Mouse (Mus musculus): ENCODE measurements around the gene Cyld.

Cyld gene

GRCm38 (mm10) chr8:88723256-88723963 is 26.6 kb downstream of the Cyld start:
- no peaks in the 10 kb centered on the region; the same call in 1 of the 2 replicates for H3K4me1 ChIP-seq (replicated peaks; ENCODE audit: low read depth, low read length)
- H3K9me3 ChIP-seq (ENCODE audit: low read length), result no peaks in the 10 kb centered on the region
- no peak overlapping the region for H3K4me3 ChIP-seq (replicated peaks; ENCODE audit: low read length)
- H3K27me3 ChIP-seq (ENCODE audit: insufficient read depth, low read length), result no peaks in the 10 kb centered on the region
- TF ChIP-seq CTCF (conservative IDR thresholded peaks at IDR 0.05; ENCODE audit: low read length) (no peak), NANOG (IDR thresholded peaks at IDR 0.05; ENCODE audit: borderline replicate concordance, low read length) (no peak)
- no peaks in the 10 kb centered on the region for H3K36me3 ChIP-seq (ENCODE audit: insufficient read depth, low read length)

GRCm38 (mm10) chr8:88755175-88755791 is 58.5 kb downstream of the Cyld start:
- Histone ChIP-seq H3K4me3 (replicated peaks; ENCODE audit: low read length) (no peak overlapping the region), H3K4me1 (replicated peaks; ENCODE audit: low read depth, low read length) (no peaks in the 10 kb centered on the region; the same call in 1 of the 2 replicates), H3K27me3 (ENCODE audit: insufficient read depth, low read length) (peaks cover 15% of the 10 kb centered on the region; the same call in 1 of the 2 replicates), H3K36me3 (ENCODE audit: insufficient read depth, low read length) (no peaks in the 10 kb centered on the region), H3K9me3 (ENCODE audit: low read length) (no peaks in the 10 kb centered on the region)
- TF ChIP-seq CTCF (conservative IDR thresholded peaks at IDR 0.05; ENCODE audit: low read length) (peak; percentile 64), POU5F1 (IDR thresholded peaks at IDR 0.05; ENCODE audit: borderline replicate concordance, low read length) (no peak)

GRCm38 (mm10) chr8:88761980-88762379 is 65.2 kb downstream of the Cyld start:
- Histone ChIP-seq H3K4me1 (replicated peaks; ENCODE audit: low read depth, low read length) (no peaks in the 10 kb centered on the region), H3K36me3 (ENCODE audit: insufficient read depth, low read length) (no peaks in the 10 kb centered on the region), H3K9me3 (ENCODE audit: low read length) (no peaks in the 10 kb centered on the region), H3K27me3 (ENCODE audit: insufficient read depth, low read length) (peaks cover 13% of the 10 kb centered on the region; the same call in 1 of the 2 replicates), H3K4me3 (replicated peaks; ENCODE audit: low read length) (no peak overlapping the region)
- no peak for TF ChIP-seq POU5F1 (IDR thresholded peaks at IDR 0.05; ENCODE audit: borderline replicate concordance, low read length)

GRCm38 (mm10) chr8:88771241-88771640 is 74.4 kb downstream of the Cyld start:
- no peak overlapping the region for H3K4me3 ChIP-seq (replicated peaks; ENCODE audit: low read length)
- no peak for TF ChIP-seq NANOG (IDR thresholded peaks at IDR 0.05; ENCODE audit: borderline replicate concordance, low read length)
- no peak for TF ChIP-seq CTCF (conservative IDR thresholded peaks at IDR 0.05; ENCODE audit: low read length)
- no peak for TF ChIP-seq POU5F1 (IDR thresholded peaks at IDR 0.05; ENCODE audit: borderline replicate concordance, low read length)
- H3K36me3 ChIP-seq (ENCODE audit: insufficient read depth, low read length), result no peaks in the 10 kb centered on the region
- H3K4me1 ChIP-seq (replicated peaks; ENCODE audit: low read depth, low read length), result no peaks in the 10 kb centered on the region
- H3K9me3 ChIP-seq (ENCODE audit: low read length), result peaks cover 47% of the 10 kb centered on the region
- H3K27me3 ChIP-seq (ENCODE audit: insufficient read depth, low read length), result no peaks in the 10 kb centered on the region

GRCm38 (mm10) chr8:88774593-88775297 is 77.9 kb downstream of the Cyld start:
- H3K27me3 ChIP-seq (ENCODE audit: insufficient read depth, low read length), result no peaks in the 10 kb centered on the region
- no peaks in the 10 kb centered on the region for H3K36me3 ChIP-seq (ENCODE audit: insufficient read depth, low read length)
- peaks cover 37% of the 10 kb centered on the region for H3K9me3 ChIP-seq (ENCODE audit: low read length)
- H3K4me3 ChIP-seq (replicated peaks; ENCODE audit: low read length), result no peak overlapping the region
- TF ChIP-seq NANOG (IDR thresholded peaks at IDR 0.05; ENCODE audit: borderline replicate concordance, low read length), result no peak
- TF ChIP-seq CTCF (conservative IDR thresholded peaks at IDR 0.05; ENCODE audit: low read length), result no peak
- no peak for TF ChIP-seq POU5F1 (IDR thresholded peaks at IDR 0.05; ENCODE audit: borderline replicate concordance, low read length)
- peaks cover 12% of the 10 kb centered on the region for H3K4me1 ChIP-seq (replicated peaks; ENCODE audit: low read depth, low read length)

GRCm38 (mm10) chr8:88775298-88775646 is 78.4 kb downstream of the Cyld start:
- Histone ChIP-seq H3K4me3 (replicated peaks; ENCODE audit: low read length) (no peak overlapping the region), H3K27me3 (ENCODE audit: insufficient read depth, low read length) (no peaks in the 10 kb centered on the region), H3K4me1 (replicated peaks; ENCODE audit: low read depth, low read length) (peaks cover 17% of the 10 kb centered on the region), H3K9me3 (ENCODE audit: low read length) (peaks cover 32% of the 10 kb centered on the region), H3K36me3 (ENCODE audit: insufficient read depth, low read length) (no peaks in the 10 kb centered on the region)
- TF ChIP-seq POU5F1 (IDR thresholded peaks at IDR 0.05; ENCODE audit: borderline replicate concordance, low read length), result no peak
- no peak for TF ChIP-seq NANOG (IDR thresholded peaks at IDR 0.05; ENCODE audit: borderline replicate concordance, low read length)
- TF ChIP-seq CTCF (conservative IDR thresholded peaks at IDR 0.05; ENCODE audit: low read length), result no peak

- no peak for TF ChIP-seq CTCF (conservative IDR thresholded peaks at IDR 0.05; ENCODE audit: low read length)
- TF ChIP-seq POU5F1 (IDR thresholded peaks at IDR 0.05; ENCODE audit: borderline replicate concordance, low read length), result no peak
- no peak for TF ChIP-seq NANOG (IDR thresholded peaks at IDR 0.05; ENCODE audit: borderline replicate concordance, low read length)
- H3K9me3 ChIP-seq (ENCODE audit: low read length), result no peaks in the 10 kb centered on the region
- no peaks in the 10 kb centered on the region; the same call in 1 of the 2 replicates for H3K27me3 ChIP-seq (ENCODE audit: insufficient read depth, low read length)
- H3K4me1 ChIP-seq (replicated peaks; ENCODE audit: low read depth, low read length), result peaks cover 19% of the 10 kb centered on the region
- H3K4me3 ChIP-seq (replicated peaks; ENCODE audit: low read length), result no peak overlapping the region
- no peaks in the 10 kb centered on the region for H3K36me3 ChIP-seq (ENCODE audit: insufficient read depth, low read length)
Measured at GRCm38 (mm10) chr8:88780142-88780541, 83.3 kb downstream of the Cyld start.

GRCm38 (mm10) chr8:88781283-88781682 is 84.5 kb downstream of the Cyld start:
- Histone ChIP-seq H3K4me3 (replicated peaks; ENCODE audit: low read length) (no peak overlapping the region), H3K36me3 (ENCODE audit: insufficient read depth, low read length) (no peaks in the 10 kb centered on the region), H3K9me3 (ENCODE audit: low read length) (no peaks in the 10 kb centered on the region), H3K4me1 (replicated peaks; ENCODE audit: low read depth, low read length) (peaks cover 19% of the 10 kb centered on the region), H3K27me3 (ENCODE audit: insufficient read depth, low read length) (no peaks in the 10 kb centered on the region; the same call in 1 of the 2 replicates)
- TF ChIP-seq POU5F1 (IDR thresholded peaks at IDR 0.05; ENCODE audit: borderline replicate concordance, low read length), result no peak
- no peak for TF ChIP-seq CTCF (conservative IDR thresholded peaks at IDR 0.05; ENCODE audit: low read length)
- no peak for TF ChIP-seq NANOG (IDR thresholded peaks at IDR 0.05; ENCODE audit: borderline replicate concordance, low read length)

Measured in E14TG2a.4 (cell line).